Mouse (Mus musculus) neural tube, embryonic 10.5 days (tissue): ENCODE data around the gene Grsf1.

Source experiments
- DNase-seq: peaks from one replicate; pipeline ENCODE4 v3.0.0-alpha.2; 2017; ENCODE audit warnings: low spot score; ENCODE audit errors: extremely low spot score

Gene Grsf1

GRCm38 (mm10) chr5:88631545-88631944, 44.4 kb downstream of the Grsf1 start:
- DNase-seq = no peak

GRCm38 (mm10) chr5:88630883-88631282, 45.1 kb downstream of the Grsf1 start:
- no peak for DNase-seq

- DNase-seq = no peak
Measured at GRCm38 (mm10) chr5:88629987-88630386, 46.0 kb downstream of the Grsf1 start.

- DNase-seq = no peak
Measured at GRCm38 (mm10) chr5:88629125-88629524, 46.8 kb downstream of the Grsf1 start.

- no peak for DNase-seq
Measured at GRCm38 (mm10) chr5:88627545-88627944, 48.4 kb downstream of the Grsf1 start.

- no peak for DNase-seq
Measured at GRCm38 (mm10) chr5:88616988-88617387, 59.0 kb downstream of the Grsf1 start.

GRCm38 (mm10) chr5:88614129-88614528, 61.8 kb downstream of the Grsf1 start:
- DNase-seq = no peak
